Mouse (Mus musculus) layer of hippocampus, postnatal 25 days (tissue): ENCODE data around the gene Plekha4. TPM values are rescaled to one million over a fixed set of nuclear protein-coding genes. Genes with fewer than 3 reads are reported as not detected.

Experiments
- DNase-seq, 2 experiments: peaks; one replicate each; pipeline ENCODE4 v3.0.0; 2022; ENCODE audit warnings: mixed read lengths in 2 of 2, low spot score in 1 of 2; ENCODE audit errors: extremely low spot score in 1 of 2
- total RNA-seq, 2 experiments: library from RNA; stranded (reverse); gene quantifications; 2 replicates each; pipeline ENCODE4 v1.2.3; 2021

The Plekha4 gene
- total RNA-seq, 2 experiments from 2014 or later: 0.47 TPM

GRCm38 (mm10) chr7:45598960-45599879 lies 73.1 kb downstream of the Plekha4 start:
- no peak for DNase-seq

Other genes with a start within 250 kb of the Plekha4 start
- gene Slc6a21, start 248.8 kb upstream of the Plekha4 start, total RNA-seq: not detected
- 10 to 100 TPM; 14.1 to 18.5 TPM for gene Trpm4, start 192.6 kb upstream of the Plekha4 start, total RNA-seq
- under 1 TPM in 1 of 2 experiments, not detected in 1; 0.17 TPM for gene Hrc, start 191.0 kb upstream of the Plekha4 start, total RNA-seq
- 100 to 1,000 TPM; 129 to 134 TPM for gene Ppfia3, start 159.3 kb upstream of the Plekha4 start, total RNA-seq
- 100 to 1,000 TPM; 151 to 155 TPM for gene Lin7b, start 155.7 kb upstream of the Plekha4 start, total RNA-seq
- 100 to 1,000 TPM; 288 to 443 TPM for gene Snrnp70, start 130.6 kb upstream of the Plekha4 start, total RNA-seq
- not detected for gene Kcna7, start 120.7 kb upstream of the Plekha4 start, total RNA-seq
- under 1 TPM in 1 of 2 experiments, not detected in 1; 0.22 TPM for gene Ntf5, start 112.6 kb upstream of the Plekha4 start, total RNA-seq
- under 1 TPM in 1 of 2 experiments, not detected in 1; 0.57 TPM for gene Lhb, start 105.5 kb upstream of the Plekha4 start, total RNA-seq
- gene Gys1, start 91.5 kb upstream of the Plekha4 start, total RNA-seq: 10 to 100 TPM; 13.9 to 16.5 TPM
- gene Ruvbl2, start 88.2 kb upstream of the Plekha4 start, total RNA-seq: 10 to 100 TPM; 34.3 to 40.6 TPM
- gene Ftl1, start 66.4 kb upstream of the Plekha4 start, total RNA-seq: 100 to 1,000 TPM; 204 to 228 TPM
- gene Bax, start 59.4 kb upstream of the Plekha4 start, total RNA-seq: 10 to 100 TPM; 81.6 to 82.1 TPM
- gene Tulp2, start 44.5 kb upstream of the Plekha4 start, total RNA-seq: not detected
- gene Gm45808, start 39.5 kb upstream of the Plekha4 start, total RNA-seq: 1 to 10 TPM in 1 of 2 experiments, under 1 TPM in 1; 0.63 to 1.1 TPM
- gene Dhdh, start 37.5 kb upstream of the Plekha4 start, total RNA-seq: 1 to 10 TPM; 3.1 to 5.7 TPM
- gene Nucb1, start 15.9 kb upstream of the Plekha4 start, total RNA-seq: 100 to 1,000 TPM; 102 to 105 TPM
- 10 to 100 TPM; 19.6 to 21.6 TPM for gene Ppp1r15a, start 62 bp upstream of the Plekha4 start, total RNA-seq
- under 1 TPM in 1 of 2 experiments, not detected in 1; 0.54 TPM for gene Hsd17b14, start 28.6 kb downstream of the Plekha4 start, total RNA-seq
- 10 to 100 TPM; 20.5 to 23.4 TPM for gene Bcat2, start 43.8 kb downstream of the Plekha4 start, total RNA-seq
- gene Fgf21, start 89.2 kb downstream of the Plekha4 start, total RNA-seq: not detected
- not detected for gene Fut1, start 91.0 kb downstream of the Plekha4 start, total RNA-seq
- not detected for gene Izumo1, start 95.5 kb downstream of the Plekha4 start, total RNA-seq
- gene Rasip1, start 101.2 kb downstream of the Plekha4 start, total RNA-seq: 1 to 10 TPM; 6.1 to 6.5 TPM
- 1 to 10 TPM; 3.1 to 3.4 TPM for gene Mamstr, start 113.6 kb downstream of the Plekha4 start, total RNA-seq
- gene Fut2, start 140.1 kb downstream of the Plekha4 start, total RNA-seq: under 1 TPM; 0.31 to 0.32 TPM
- gene Ntn5, start 157.7 kb downstream of the Plekha4 start, total RNA-seq: 1 to 10 TPM; 3.4 to 4.5 TPM
- gene Sec1, start 168.1 kb downstream of the Plekha4 start, total RNA-seq: under 1 TPM; 0.80 to 0.86 TPM
- 100 to 1,000 TPM; 164 to 190 TPM for gene Car11, start 173.5 kb downstream of the Plekha4 start, total RNA-seq
- gene Dbp, start 178.8 kb downstream of the Plekha4 start, total RNA-seq: 10 to 100 TPM; 65.3 to 80.4 TPM
- gene Rpl18, start 189.1 kb downstream of the Plekha4 start, total RNA-seq: 100 to 1,000 TPM; 342 to 393 TPM
- 10 to 100 TPM; 33.7 to 34.7 TPM for gene Sphk2, start 191.7 kb downstream of the Plekha4 start, total RNA-seq
- under 1 TPM; 0.12 to 0.21 TPM for gene Fam83e, start 194.9 kb downstream of the Plekha4 start, total RNA-seq
- gene Spaca4, start 199.5 kb downstream of the Plekha4 start, total RNA-seq: not detected